Mouse (Mus musculus): ENCODE data around the gene Borcs5.

GRCm38 (mm10) chr6:134736853-134737252 is 97.5 kb downstream of the Borcs5 start:
- TF ChIP-seq GATA1 (IDR thresholded peaks at IDR 0.05; ENCODE audit: low read length) = no peak
- no peak for TF ChIP-seq TAL1 (IDR thresholded peaks at IDR 0.05; ENCODE audit: low read length)

Measured in erythroblast, embryonic 14.5 days (primary cell).